Mouse (Mus musculus) embryonic fibroblast, embryonic 13.5 days (primary cell): ENCODE measurements around the gene Patz1.

Experiments
- CTCF ChIP-seq: IDR thresholded peaks from 2 replicates; pipeline ENCODE4 v1.5.1; 2011; ENCODE audit warnings: mild to moderate bottlenecking, control low read depth, low read length, moderate library complexity, borderline replicate concordance; ENCODE audit not compliant: insufficient read depth
- POLR2A ChIP-seq: IDR thresholded peaks from 2 replicates; pipeline ENCODE4 v1.6.1; 2011; ENCODE audit warnings: low read depth, mild to moderate bottlenecking, control low read depth, low read length, moderate library complexity

- TF ChIP-seq CTCF: no peak
- no peak for TF ChIP-seq POLR2A
Measured at GRCm38 (mm10) chr11:3318286-3318685, 29.6 kb downstream of the Patz1 start.
